Mouse (Mus musculus): Measurements from ENCODE around the gene Hoxd12. TPM values are rescaled to one million over a fixed set of nuclear protein-coding genes. Genes with fewer than 3 reads are reported as not detected.

Hoxd12 gene
- total and polyA plus RNA-seq, 3 experiments, result not detected

DNA sequence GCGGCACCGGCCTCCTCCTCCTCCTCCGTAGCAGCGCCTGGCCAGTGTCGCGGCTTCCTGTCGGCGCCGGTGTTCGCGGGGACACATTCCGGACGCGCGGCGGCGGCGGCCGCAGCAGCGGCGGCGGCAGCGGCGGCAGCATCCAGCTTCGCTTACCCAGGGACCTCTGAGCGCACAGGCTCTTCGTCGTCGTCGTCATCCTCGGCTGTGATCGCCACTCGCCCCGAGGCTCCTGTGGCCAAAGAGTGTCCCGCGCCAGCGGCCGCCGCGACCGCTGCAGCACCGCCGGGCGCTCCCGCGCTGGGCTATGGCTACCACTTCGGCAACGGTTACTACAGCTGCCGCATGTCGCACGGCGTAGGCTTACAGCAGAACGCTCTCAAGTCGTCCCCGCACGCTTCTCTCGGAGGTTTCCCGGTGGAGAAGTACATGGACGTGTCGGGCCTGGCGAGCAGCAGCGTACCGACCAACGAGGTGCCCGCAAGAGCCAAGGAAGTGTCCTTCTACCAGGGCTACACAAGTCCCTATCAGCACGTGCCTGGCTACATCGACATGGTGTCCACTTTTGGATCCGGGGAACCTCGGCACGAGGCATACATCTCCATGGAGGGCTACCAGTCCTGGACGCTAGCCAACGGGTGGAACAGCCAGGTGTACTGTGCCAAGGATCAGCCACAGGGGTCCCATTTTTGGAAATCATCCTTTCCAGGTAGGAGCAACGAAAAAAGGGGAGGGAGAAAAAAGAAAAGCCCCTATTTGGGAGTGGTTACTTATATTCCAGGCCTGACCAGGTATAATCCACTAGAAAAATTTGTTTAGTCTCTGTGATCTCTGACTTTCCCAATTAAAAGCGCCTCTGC lies 6.2 kb upstream of the Hoxd12 start:
- no peak overlapping the region; the same call in 1 of the 2 replicates for H3K4me3 ChIP-seq (ENCODE audit: low read depth, low read length)

DNA sequence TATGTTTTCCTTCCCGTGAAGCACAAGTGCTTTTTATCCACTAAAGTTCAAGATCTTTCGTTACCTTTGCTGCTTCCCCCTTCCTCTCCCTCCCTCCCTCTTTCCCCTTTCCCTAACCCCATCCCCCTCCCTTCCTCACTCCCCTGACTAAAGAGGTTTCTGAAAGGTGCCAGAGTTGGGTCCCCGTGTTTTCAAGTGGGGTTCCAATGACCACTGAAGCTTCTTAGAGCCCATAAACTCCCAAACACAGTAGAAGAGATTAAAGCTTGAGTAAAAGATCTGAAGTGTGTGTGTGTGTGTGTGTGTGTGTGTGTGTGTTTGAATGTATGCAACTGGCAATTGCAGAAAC lies 5.6 kb upstream of the Hoxd12 start:
- peaks cover 10% of the 10 kb centered on the region for H3K4me1 ChIP-seq (ENCODE audit: insufficient read depth, low read depth, low read length)
- DNase-seq (ENCODE audit: low spot score), result no peak
- ATAC-seq (ENCODE audit: extremely low read depth, insufficient number of reproducible peaks, low FRiP score, poor library complexity, severe bottlenecking), result no peak
- no peak for TF ChIP-seq GATA2 (IDR thresholded peaks at IDR 0.05; ENCODE audit: borderline replicate concordance, low read depth, low read length)
- no peak for TF ChIP-seq GATA1 (IDR thresholded peaks at IDR 0.05; ENCODE audit: borderline replicate concordance, low read length)
- TF ChIP-seq TAL1 (conservative IDR thresholded peaks at IDR 0.05; ENCODE audit: low read depth, low read length), result no peak
- no peak for TF ChIP-seq POLR2AphosphoS5 (IDR thresholded peaks at IDR 0.05; ENCODE audit: insufficient replicate concordance, low read depth, low read length)
- no peak for TF ChIP-seq CTCF (IDR thresholded peaks at IDR 0.05; ENCODE audit: low read depth, low read length)
- H3K27me3 ChIP-seq (ENCODE audit: insufficient read depth, low read length), result peaks cover 36% of the 10 kb centered on the region
- H3K36me3 ChIP-seq (replicated peaks), result no peaks in the 10 kb centered on the region
- H3K4me3 ChIP-seq (ENCODE audit: low read depth, low read length), result no peak overlapping the region
- H3K9me3 ChIP-seq (replicated peaks), result peaks cover 9% of the 10 kb centered on the region

More for the DNA sequence above, 6.2 kb upstream of the Hoxd12 start:
- no peaks in the 10 kb centered on the region for H3K36me3 ChIP-seq (replicated peaks)
- peaks cover 10% of the 10 kb centered on the region for H3K4me1 ChIP-seq (ENCODE audit: insufficient read depth, low read depth, low read length)
- DNase-seq (ENCODE audit: low spot score) (no peak), ATAC-seq (ENCODE audit: extremely low read depth, insufficient number of reproducible peaks, low FRiP score, poor library complexity, severe bottlenecking) (no peak)
- peaks cover 9% of the 10 kb centered on the region for H3K9me3 ChIP-seq (replicated peaks)
- peaks cover 33% of the 10 kb centered on the region for H3K27me3 ChIP-seq (ENCODE audit: insufficient read depth, low read length)
- no peak for TF ChIP-seq TAL1 (conservative IDR thresholded peaks at IDR 0.05; ENCODE audit: low read depth, low read length)
- TF ChIP-seq POLR2AphosphoS5 (IDR thresholded peaks at IDR 0.05; ENCODE audit: insufficient replicate concordance, low read depth, low read length), result no peak
- no peak for TF ChIP-seq CTCF (IDR thresholded peaks at IDR 0.05; ENCODE audit: low read depth, low read length)
- TF ChIP-seq GATA2 (IDR thresholded peaks at IDR 0.05; ENCODE audit: borderline replicate concordance, low read depth, low read length), result no peak
- TF ChIP-seq GATA1 (IDR thresholded peaks at IDR 0.05; ENCODE audit: borderline replicate concordance, low read length), result no peak

DNA sequence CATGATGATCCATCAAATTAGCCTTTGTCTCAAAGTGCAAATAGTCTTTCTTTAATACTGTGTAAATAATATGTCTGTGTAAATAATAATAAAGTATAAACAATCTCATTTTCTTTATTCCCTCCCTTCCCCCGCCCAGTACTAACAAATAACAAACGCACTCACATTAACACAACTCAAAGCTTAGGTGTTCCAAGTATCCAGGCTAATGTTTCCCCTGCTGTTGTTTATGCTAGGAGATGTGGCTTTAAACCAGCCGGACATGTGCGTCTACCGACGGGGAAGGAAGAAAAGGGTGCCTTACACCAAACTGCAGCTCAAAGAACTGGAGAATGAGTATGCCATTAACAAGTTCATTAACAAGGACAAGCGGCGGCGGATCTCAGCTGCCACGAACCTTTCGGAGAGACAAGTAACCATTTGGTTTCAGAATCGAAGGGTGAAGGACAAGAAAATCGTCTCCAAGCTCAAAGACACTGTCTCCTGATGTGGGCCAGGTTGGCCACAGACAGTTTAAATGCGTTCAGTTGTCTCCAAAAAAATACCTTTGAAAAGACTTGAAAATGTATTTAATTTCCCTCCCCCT lies 5.1 kb upstream of the Hoxd12 start:
- no peaks in the 10 kb centered on the region for H3K36me3 ChIP-seq (replicated peaks)
- TF ChIP-seq GATA1 (IDR thresholded peaks at IDR 0.05; ENCODE audit: borderline replicate concordance, low read length) (no peak), TAL1 (conservative IDR thresholded peaks at IDR 0.05; ENCODE audit: low read depth, low read length) (no peak), CTCF (IDR thresholded peaks at IDR 0.05; ENCODE audit: low read depth, low read length) (no peak), POLR2AphosphoS5 (IDR thresholded peaks at IDR 0.05; ENCODE audit: insufficient replicate concordance, low read depth, low read length) (no peak), GATA2 (IDR thresholded peaks at IDR 0.05; ENCODE audit: borderline replicate concordance, low read depth, low read length) (no peak)
- peaks cover 38% of the 10 kb centered on the region for H3K27me3 ChIP-seq (ENCODE audit: insufficient read depth, low read length)
- H3K4me3 ChIP-seq (ENCODE audit: low read depth, low read length), result no peak overlapping the region
- DNase-seq (ENCODE audit: low spot score), result no peak
- peaks cover 9% of the 10 kb centered on the region for H3K9me3 ChIP-seq (replicated peaks)
- peaks cover 10% of the 10 kb centered on the region for H3K4me1 ChIP-seq (ENCODE audit: insufficient read depth, low read depth, low read length)
- ATAC-seq (ENCODE audit: extremely low read depth, insufficient number of reproducible peaks, low FRiP score, poor library complexity, severe bottlenecking), result no peak

- H3K4me3 ChIP-seq (ENCODE audit: low read depth, low read length), result no peak overlapping the region
- H3K4me1 ChIP-seq (ENCODE audit: insufficient read depth, low read depth, low read length), result peaks cover 10% of the 10 kb centered on the region
- DNase-seq (ENCODE audit: low spot score) (no peak), ATAC-seq (ENCODE audit: extremely low read depth, insufficient number of reproducible peaks, low FRiP score, poor library complexity, severe bottlenecking) (no peak)
- peaks cover 9% of the 10 kb centered on the region for H3K9me3 ChIP-seq (replicated peaks)
- no peaks in the 10 kb centered on the region for H3K36me3 ChIP-seq (replicated peaks)
- peaks cover 45% of the 10 kb centered on the region for H3K27me3 ChIP-seq (ENCODE audit: insufficient read depth, low read length)
- no peak for TF ChIP-seq GATA1 (IDR thresholded peaks at IDR 0.05; ENCODE audit: borderline replicate concordance, low read length)
- TF ChIP-seq POLR2AphosphoS5 (IDR thresholded peaks at IDR 0.05; ENCODE audit: insufficient replicate concordance, low read depth, low read length), result no peak
- TF ChIP-seq GATA2 (IDR thresholded peaks at IDR 0.05; ENCODE audit: borderline replicate concordance, low read depth, low read length), result no peak
- no peak for TF ChIP-seq CTCF (IDR thresholded peaks at IDR 0.05; ENCODE audit: low read depth, low read length)
- TF ChIP-seq TAL1 (conservative IDR thresholded peaks at IDR 0.05; ENCODE audit: low read depth, low read length), result no peak
These were observed 4.1 kb upstream of the Hoxd12 start for GRCm38 (mm10) chr2:74670632-74671188.

GRCm38 (mm10) chr2:74671847-74672246 lies 3.0 kb upstream of the Hoxd12 start:
- Histone ChIP-seq H3K9me3 (replicated peaks) (peaks cover 9% of the 10 kb centered on the region), H3K27me3 (ENCODE audit: insufficient read depth, low read length) (peaks cover 51% of the 10 kb centered on the region), H3K36me3 (replicated peaks) (no peaks in the 10 kb centered on the region), H3K4me3 (ENCODE audit: low read depth, low read length) (no peak overlapping the region), H3K4me1 (ENCODE audit: insufficient read depth, low read depth, low read length) (peaks cover 10% of the 10 kb centered on the region)
- DNase-seq (ENCODE audit: low spot score) (no peak), ATAC-seq (ENCODE audit: extremely low read depth, insufficient number of reproducible peaks, low FRiP score, poor library complexity, severe bottlenecking) (no peak)
- TF ChIP-seq POLR2AphosphoS5 (IDR thresholded peaks at IDR 0.05; ENCODE audit: insufficient replicate concordance, low read depth, low read length) (no peak), TAL1 (conservative IDR thresholded peaks at IDR 0.05; ENCODE audit: low read depth, low read length) (no peak), CTCF (IDR thresholded peaks at IDR 0.05; ENCODE audit: low read depth, low read length) (no peak), GATA1 (IDR thresholded peaks at IDR 0.05; ENCODE audit: borderline replicate concordance, low read length) (no peak), GATA2 (IDR thresholded peaks at IDR 0.05; ENCODE audit: borderline replicate concordance, low read depth, low read length) (no peak)
